Comparison of ENCODE assay signal across 14 mouse cellular contexts in genomic region chr17:67136421-67136820, GRCm38 (mm10).
DNase-seq lines count a peak whose midpoint lies in the region; ATAC-seq and TF ChIP-seq lines count a peak whose summit lies in the region.
"Had no signal": no experiment of that assay in that cellular context is flagged by ENCODE, and none has a peak within 500 bp of the region (broad histone marks: within the 10 kb centered on the region; RNA-seq: fewer than 3 reads in every experiment).

No protein-coding gene starts in this region.

- no peaks in the 10 kb centered on the region for H3K9me3 ChIP-seq in intestine, embryonic 14.5 days (ENCODE audit: control insufficient read depth, low read length)
- H3K9me3 ChIP-seq in intestine, postnatal 0 days (ENCODE audit: control insufficient read depth): no peaks in the 10 kb centered on the region
- H3K9me3 ChIP-seq in heart, embryonic 12.5 days (replicated peaks): no peaks in the 10 kb centered on the region
- H3K9me3 ChIP-seq: embryonic facial prominence, embryonic 10.5 days had no signal

- peaks cover 12% of the 10 kb centered on the region for H3K4me1 ChIP-seq in intestine, embryonic 14.5 days (replicated peaks; ENCODE audit: control insufficient read depth, insufficient read depth, low read length)
- no peaks in the 10 kb centered on the region for H3K4me1 ChIP-seq in intestine, postnatal 0 days (replicated peaks; ENCODE audit: control insufficient read depth, insufficient read depth, low read length)
- peaks cover 51% of the 10 kb centered on the region for H3K4me1 ChIP-seq in heart, embryonic 12.5 days (replicated peaks)

- no peaks in the 10 kb centered on the region for H3K27me3 ChIP-seq in intestine, embryonic 14.5 days (replicated peaks; ENCODE audit: control insufficient read depth, insufficient read depth, low read length)
- H3K27me3 ChIP-seq in intestine, postnatal 0 days (replicated peaks; ENCODE audit: control insufficient read depth, insufficient read depth, low read length): no peaks in the 10 kb centered on the region
- H3K27me3 ChIP-seq in heart, embryonic 12.5 days (replicated peaks): no peaks in the 10 kb centered on the region

- H3K36me3 ChIP-seq in intestine, embryonic 14.5 days (ENCODE audit: control insufficient read depth, insufficient read depth, low read length): no peaks in the 10 kb centered on the region
- H3K36me3 ChIP-seq in intestine, postnatal 0 days (ENCODE audit: control insufficient read depth, insufficient read depth): no peaks in the 10 kb centered on the region
- no peaks in the 10 kb centered on the region for H3K36me3 ChIP-seq in heart, embryonic 12.5 days
- H3K36me3 ChIP-seq: embryonic facial prominence, embryonic 10.5 days had no signal

- no peak overlapping the region for H3K4me3 ChIP-seq in intestine, embryonic 14.5 days (ENCODE audit: low read depth, low read length)
- no peak overlapping the region for H3K4me3 ChIP-seq in intestine, postnatal 0 days (ENCODE audit: low read depth, low read length)
- H3K4me3 ChIP-seq in heart, embryonic 12.5 days: no peak overlapping the region
- H3K4me3 ChIP-seq: embryonic facial prominence, embryonic 10.5 days had no signal

- TF ChIP-seq CTCF in intestine, postnatal 0 days (IDR thresholded peaks at IDR 0.05; ENCODE audit: low read depth): no peak

- WGBS in intestine, embryonic 14.5 days: 56% methylated on average over 8 of the region's 8 CpGs
- 52% methylated on average over 8 of the region's 8 CpGs for WGBS in intestine, postnatal 0 days
- 11% methylated on average over 8 of the region's 8 CpGs for WGBS in heart, embryonic 12.5 days

- H3K4me2 ChIP-seq in intestine, embryonic 14.5 days (ENCODE audit: low read length): no peak overlapping the region
- no peak overlapping the region for H3K4me2 ChIP-seq in intestine, postnatal 0 days (replicated peaks; ENCODE audit: low read depth)
- peak overlapping the region; percentile 6; the same call in 1 of the 2 replicates for H3K4me2 ChIP-seq in heart, embryonic 12.5 days
- H3K4me2 ChIP-seq: hindbrain, embryonic 14.5 days had no signal

- no peak for ATAC-seq in intestine, embryonic 14.5 days (replicated peaks; ENCODE audit: low FRiP score, low TSS enrichment, low read depth)
- ATAC-seq in intestine, postnatal 0 days: no peak
- ATAC-seq in heart, embryonic 12.5 days (ENCODE audit: insufficient number of reproducible peaks, low FRiP score): peak; percentile 63

- DNase-seq in intestine, embryonic 14.5 days (ENCODE audit: low spot score): peak; percentile 45
- DNase-seq in brain, adult 2 months (ENCODE audit: low read depth, low spot score): peak; percentile 58
- peak; percentile 16 for DNase-seq in right cerebral cortex, adult 18-20 months
- no peak for DNase-seq in kidney, postnatal 14 days
- no peak for DNase-seq in thymus, postnatal 0 days (ENCODE audit: low spot score)
- DNase-seq: cerebellum, adult 18-20 months; gastrocnemius, postnatal 10 days; kidney, adult 8-10 months; lung, adult 2 months; thymus, postnatal 25 days had no signal

- no peak overlapping the region for H3K27ac ChIP-seq in intestine, embryonic 14.5 days (ENCODE audit: low read depth)
- no peak overlapping the region for H3K27ac ChIP-seq in intestine, postnatal 0 days (ENCODE audit: low read depth, low read length)
- H3K27ac ChIP-seq in heart, embryonic 12.5 days (ENCODE audit: poor library complexity, severe bottlenecking): peak overlapping the region; percentile 83
- H3K27ac ChIP-seq: hindbrain, embryonic 14.5 days had no signal

- H3K9ac ChIP-seq in intestine, embryonic 14.5 days (ENCODE audit: low read length): no peak overlapping the region
- H3K9ac ChIP-seq in intestine, postnatal 0 days (ENCODE audit: low read depth, low read length): no peak overlapping the region
- H3K9ac ChIP-seq in heart, embryonic 12.5 days: no peak overlapping the region
- H3K9ac ChIP-seq: hindbrain, embryonic 14.5 days had no signal

Comparison
In these comparisons a context has a peak if more than half of its experiments do, and no peak if none do; other contexts are left out.
1. DNase-seq: peak in intestine, embryonic 14.5 days (single experiment), brain, adult 2 months (single experiment) and right cerebral cortex, adult 18-20 months (single experiment); none in kidney, postnatal 14 days (single experiment) and thymus, postnatal 0 days (single experiment).